Mouse (Mus musculus): ENCODE data around the gene Rcan1. TPM values are rescaled to one million over a fixed set of nuclear protein-coding genes. Genes with fewer than 3 reads are reported as not detected.

Gene Rcan1
- polyA plus RNA-seq, 1 experiment from 2014 or later = 24.5 TPM

GRCm38 (mm10) chr16:92357023-92357422, 113.6 kb downstream of the Rcan1 start:
- H3K9ac ChIP-seq = no peak overlapping the region
- H3K27me3 ChIP-seq (replicated peaks) = no peaks in the 10 kb centered on the region
- no peak overlapping the region for H3K4me3 ChIP-seq (replicated peaks)
- no peaks in the 10 kb centered on the region for H3K36me3 ChIP-seq
- peaks cover 8% of the 10 kb centered on the region; the same call in 1 of the 2 replicates for H3K4me1 ChIP-seq
- 74% methylated on average over 9 of the region's 9 CpGs for WGBS
- H3K27ac ChIP-seq = no peak overlapping the region
- H3K4me2 ChIP-seq = no peak overlapping the region
- no peak for ATAC-seq (ENCODE audit: insufficient read depth, low FRiP score, low read depth)
- no peaks in the 10 kb centered on the region for H3K9me3 ChIP-seq

DNA sequence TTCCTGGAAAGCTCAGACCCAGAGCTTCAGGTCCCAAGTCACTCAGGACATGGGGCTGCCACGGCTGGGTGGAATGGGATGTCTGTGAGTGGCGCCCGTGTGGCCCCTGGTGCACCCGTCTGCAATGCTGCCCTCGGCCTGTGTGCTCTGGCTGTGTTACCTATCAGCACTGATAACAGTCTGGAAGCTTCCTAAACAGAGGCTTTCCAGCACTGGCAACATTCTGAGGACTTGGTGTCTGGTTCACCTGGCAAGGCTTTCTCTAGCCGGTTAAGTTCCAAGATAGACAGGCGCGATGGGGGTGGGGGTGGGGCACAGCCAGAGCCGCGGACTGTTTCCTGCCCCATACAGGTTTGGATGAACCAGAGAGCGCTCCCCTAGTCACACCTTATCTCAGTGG, 114.7 kb downstream of the Rcan1 start:
- WGBS = 63% methylated on average over 11 of the region's 11 CpGs
- Histone ChIP-seq H3K27me3 (replicated peaks) (no peaks in the 10 kb centered on the region), H3K27ac (no peak overlapping the region), H3K4me2 (no peak overlapping the region), H3K4me3 (replicated peaks) (no peak overlapping the region), H3K9me3 (no peaks in the 10 kb centered on the region), H3K9ac (no peak overlapping the region), H3K4me1 (peaks cover 8% of the 10 kb centered on the region; the same call in 1 of the 2 replicates), H3K36me3 (no peaks in the 10 kb centered on the region)
- ATAC-seq (ENCODE audit: insufficient read depth, low FRiP score, low read depth) = no peak

DNA sequence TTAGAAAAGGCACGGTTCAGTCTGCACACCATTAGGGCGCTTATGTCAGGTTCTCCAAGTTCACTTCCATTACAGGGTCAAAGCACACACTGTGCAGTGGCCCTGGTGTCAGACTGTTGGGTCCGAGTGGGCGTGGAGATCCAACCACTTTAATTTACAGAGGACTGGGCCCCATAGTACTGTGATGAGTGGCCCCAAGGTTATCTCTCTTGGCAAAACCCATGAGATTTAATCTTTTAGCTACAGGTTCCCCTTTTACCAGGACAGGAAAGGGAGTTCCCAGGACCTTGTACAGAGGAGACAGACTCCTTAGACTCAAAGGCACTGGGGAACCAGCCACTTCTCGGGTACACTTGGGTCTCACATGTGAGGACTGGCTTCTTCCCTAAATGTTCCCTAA, 115.3 kb downstream of the Rcan1 start:
- H3K27me3 ChIP-seq (replicated peaks) = no peaks in the 10 kb centered on the region
- no peak overlapping the region for H3K4me3 ChIP-seq (replicated peaks)
- H3K36me3 ChIP-seq = no peaks in the 10 kb centered on the region
- H3K27ac ChIP-seq = no peak overlapping the region
- peaks cover 8% of the 10 kb centered on the region; the same call in 1 of the 2 replicates for H3K4me1 ChIP-seq
- WGBS = 66% methylated on average over 5 of the region's 5 CpGs
- no peak for ATAC-seq (ENCODE audit: insufficient read depth, low FRiP score, low read depth)
- no peak overlapping the region for H3K4me2 ChIP-seq
- H3K9me3 ChIP-seq = no peaks in the 10 kb centered on the region
- no peak overlapping the region for H3K9ac ChIP-seq

- H3K9ac ChIP-seq = no peak overlapping the region
- H3K4me1 ChIP-seq = peaks cover 4% of the 10 kb centered on the region; the same call in 1 of the 2 replicates
- ATAC-seq (ENCODE audit: insufficient read depth, low FRiP score, low read depth) = no peak
- no peak overlapping the region for H3K4me3 ChIP-seq (replicated peaks)
- H3K4me2 ChIP-seq = no peak overlapping the region
- H3K27me3 ChIP-seq (replicated peaks) = no peaks in the 10 kb centered on the region
- H3K36me3 ChIP-seq = no peaks in the 10 kb centered on the region
- no peaks in the 10 kb centered on the region for H3K9me3 ChIP-seq
- 45% methylated on average over 2 of the region's 2 CpGs for WGBS
- no peak overlapping the region for H3K27ac ChIP-seq
Observed at GRCm38 (mm10) chr16:92353897-92354296, 116.8 kb downstream of the Rcan1 start.

- no peak overlapping the region for H3K4me2 ChIP-seq
- H3K27me3 ChIP-seq (replicated peaks) = no peaks in the 10 kb centered on the region
- H3K4me1 ChIP-seq = no peaks in the 10 kb centered on the region
- no peak overlapping the region for H3K4me3 ChIP-seq (replicated peaks)
- H3K9ac ChIP-seq = no peak overlapping the region
- no peak for ATAC-seq (ENCODE audit: insufficient read depth, low FRiP score, low read depth)
- no peak overlapping the region for H3K27ac ChIP-seq
- no peaks in the 10 kb centered on the region for H3K9me3 ChIP-seq
- no peaks in the 10 kb centered on the region for H3K36me3 ChIP-seq
- 88% methylated on average over 12 of the region's 12 CpGs for WGBS
Observed at GRCm38 (mm10) chr16:92353295-92353694, 117.4 kb downstream of the Rcan1 start.

DNA sequence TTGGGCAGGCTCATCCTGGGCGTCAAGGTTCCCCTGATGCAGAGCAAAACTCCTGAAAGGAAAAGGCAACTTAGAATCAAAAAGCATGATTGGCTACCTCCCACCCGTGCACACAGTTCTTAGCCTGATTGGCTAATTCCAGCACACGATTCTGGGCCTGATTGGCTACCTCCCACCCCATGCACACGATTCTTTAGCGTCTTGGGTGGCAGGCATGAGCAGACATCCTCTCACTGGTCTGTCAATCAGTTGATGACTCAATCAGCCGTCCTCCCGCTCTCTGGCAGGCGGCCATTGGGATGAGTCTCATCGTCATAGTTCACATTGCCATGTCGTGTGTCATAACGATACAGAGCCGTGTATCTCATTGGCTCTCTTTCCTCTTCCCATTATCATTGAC, 121.7 kb downstream of the Rcan1 start:
- Histone ChIP-seq H3K9ac (no peak overlapping the region), H3K4me3 (replicated peaks) (no peak overlapping the region), H3K4me2 (no peak overlapping the region), H3K36me3 (no peaks in the 10 kb centered on the region), H3K4me1 (no peaks in the 10 kb centered on the region), H3K27ac (no peak overlapping the region), H3K9me3 (no peaks in the 10 kb centered on the region), H3K27me3 (replicated peaks) (no peaks in the 10 kb centered on the region)
- 73% methylated on average over 12 of the region's 12 CpGs for WGBS
- ATAC-seq (ENCODE audit: insufficient read depth, low FRiP score, low read depth) = no peak

DNA sequence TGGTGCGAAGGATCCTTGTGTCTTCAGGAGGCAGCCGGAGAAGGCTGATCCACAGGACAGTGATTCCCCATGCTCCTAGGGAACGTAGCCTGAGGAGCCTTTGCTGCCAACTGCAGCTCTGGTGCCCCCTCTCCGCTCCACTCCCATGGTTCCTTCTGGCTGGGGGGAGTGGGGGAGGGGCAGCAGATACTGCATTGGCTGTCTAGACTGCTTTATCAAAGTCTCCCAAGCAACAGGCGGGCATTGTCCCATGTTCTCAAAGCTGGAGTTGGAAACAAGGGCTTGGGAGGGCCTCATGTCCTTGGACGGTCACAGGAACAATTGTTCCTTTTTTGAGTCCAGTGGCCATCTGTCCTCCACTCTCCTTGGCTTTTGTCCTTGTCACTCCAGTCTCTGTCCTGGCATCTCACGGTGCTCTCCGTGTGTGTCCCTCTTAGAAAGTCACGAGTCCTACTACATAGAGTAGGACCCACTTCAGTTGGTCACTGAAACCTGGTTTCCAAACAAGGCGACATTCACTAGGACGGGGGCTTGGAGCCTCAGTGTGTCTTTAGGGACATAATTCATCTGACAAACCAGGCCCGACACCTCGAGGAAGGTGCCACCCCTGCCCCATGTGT, 124.3 kb downstream of the Rcan1 start:
- Histone ChIP-seq H3K9ac (no peak overlapping the region), H3K4me2 (no peak overlapping the region), H3K27me3 (replicated peaks) (no peaks in the 10 kb centered on the region), H3K4me1 (no peaks in the 10 kb centered on the region), H3K27ac (no peak overlapping the region), H3K36me3 (no peaks in the 10 kb centered on the region), H3K4me3 (replicated peaks) (no peak overlapping the region), H3K9me3 (no peaks in the 10 kb centered on the region)
- WGBS = 73% methylated on average over 13 of the region's 13 CpGs
- peak; percentile 35; the same call in 1 of the 2 replicates for ATAC-seq (ENCODE audit: insufficient read depth, low FRiP score, low read depth)

GRCm38 (mm10) chr16:92345177-92345576, 125.5 kb downstream of the Rcan1 start:
- Histone ChIP-seq H3K27me3 (replicated peaks) (no peaks in the 10 kb centered on the region), H3K9me3 (no peaks in the 10 kb centered on the region), H3K9ac (no peak overlapping the region), H3K4me2 (no peak overlapping the region), H3K27ac (no peak overlapping the region), H3K36me3 (no peaks in the 10 kb centered on the region), H3K4me3 (replicated peaks) (no peak overlapping the region), H3K4me1 (no peaks in the 10 kb centered on the region)
- ATAC-seq (ENCODE audit: insufficient read depth, low FRiP score, low read depth) = no peak
- WGBS = 39% methylated on average over 11 of the region's 11 CpGs

Other genes with a start within 250 kb of the Rcan1 start
- 2.5 and 3.0 TPM in 2 replicates for gene Kcne2, start 178.5 kb downstream of the Rcan1 start, polyA plus RNA-seq (2015; fragmentation: Nextera tagmentation; extraction: Ambion mirVana)
- gene Smim11, start 169.6 kb downstream of the Rcan1 start, polyA plus RNA-seq (2015; fragmentation: Nextera tagmentation; extraction: Ambion mirVana) = 136 and 143 TPM in 2 replicates
- not detected in 2 replicates for gene Fam243, start 149.4 kb downstream of the Rcan1 start, polyA plus RNA-seq (2015; fragmentation: Nextera tagmentation; extraction: Ambion mirVana)
- gene Kcne1, start 111.4 kb downstream of the Rcan1 start, polyA plus RNA-seq (2015; fragmentation: Nextera tagmentation; extraction: Ambion mirVana) = 0.22 and 0.60 TPM in 2 replicates
- gene Clic6, start 14.9 kb upstream of the Rcan1 start, polyA plus RNA-seq (2015; fragmentation: Nextera tagmentation; extraction: Ambion mirVana) = 38.5 and 43.9 TPM in 2 replicates